ENCODE assay signal across 9 mouse cellular contexts in the genomic region with DNA sequence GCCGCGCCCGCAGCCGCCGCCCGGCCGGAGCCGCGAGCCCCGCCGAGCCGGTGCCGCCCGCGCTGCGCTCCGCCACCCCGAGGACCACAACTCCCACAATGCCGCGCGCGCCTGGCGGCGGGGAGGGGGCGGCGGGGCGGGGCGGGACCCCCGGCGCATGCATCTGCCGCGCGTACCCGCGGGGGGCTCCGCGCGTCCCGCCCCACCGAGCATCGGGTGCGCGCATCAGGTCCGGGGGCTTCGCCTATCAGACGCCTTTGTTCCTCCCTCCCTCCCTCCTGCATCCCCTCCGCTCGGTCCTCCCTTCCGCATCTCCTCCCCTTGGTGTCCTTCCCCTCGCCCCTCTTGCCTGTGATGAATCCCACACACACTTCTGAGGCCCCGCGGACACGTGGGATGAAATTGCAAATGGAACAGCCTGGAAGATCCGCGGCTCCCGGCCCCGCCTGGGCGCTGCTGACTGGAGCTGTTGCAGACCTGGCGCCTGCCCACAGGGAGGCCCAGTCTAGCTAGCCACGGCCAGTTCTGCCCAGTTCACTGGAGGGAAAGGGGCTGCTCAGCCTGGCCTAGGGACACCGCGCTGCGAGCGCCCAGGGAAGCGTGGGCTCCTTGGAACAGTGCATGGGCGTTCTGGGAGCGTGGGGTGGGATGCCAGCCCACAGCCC. TPM values are rescaled to one million over a fixed set of nuclear protein-coding genes. Genes with fewer than 3 reads are reported as not detected.
DNase-seq lines count a peak whose midpoint lies in the region; ATAC-seq and TF ChIP-seq lines count a peak whose summit lies in the region.
"Had no signal": no experiment of that assay in that cellular context is flagged by ENCODE, and none has a peak within 500 bp of the region (broad histone marks: within the 10 kb centered on the region; RNA-seq: fewer than 3 reads in every experiment).

Gene Asphd2, minus strand, starts transcription at position 88 of the 665 bp plus-strand sequence.

- DNase-seq in lung, embryonic 14.5 days, result peak; percentile 84
- no peak for DNase-seq in lung, postnatal 36 days
- DNase-seq in cerebellum, postnatal 36 days, result peak; percentile 70 to 76
- DNase-seq in frontal cortex, postnatal 36 days (ENCODE audit: low spot score in 2 of 2), result peak; percentile 84 to 90
- DNase-seq in intestine, embryonic 14.5 days (ENCODE audit: low spot score), result peak; percentile 87

- H3K9me3 ChIP-seq in lung, embryonic 14.5 days (ENCODE audit: low read depth, low read length), result no peaks in the 10 kb centered on the region
- H3K9me3 ChIP-seq in intestine, embryonic 14.5 days (ENCODE audit: control insufficient read depth, low read length), result no peaks in the 10 kb centered on the region
- no peaks in the 10 kb centered on the region for H3K9me3 ChIP-seq in limb, embryonic 13.5 days
- H3K9me3 ChIP-seq in neural tube, embryonic 14.5 days (ENCODE audit: control insufficient read depth, low read length), result no peaks in the 10 kb centered on the region

- peaks cover 13% of the 10 kb centered on the region; the same call in 1 of the 2 replicates for H3K27me3 ChIP-seq in lung, embryonic 14.5 days (ENCODE audit: insufficient read depth, low read length)
- H3K27me3 ChIP-seq in intestine, embryonic 14.5 days (replicated peaks; ENCODE audit: control insufficient read depth, insufficient read depth, low read length), result peaks cover 17% of the 10 kb centered on the region
- peaks cover 29% of the 10 kb centered on the region for H3K27me3 ChIP-seq in limb, embryonic 13.5 days
- H3K27me3 ChIP-seq in neural tube, embryonic 14.5 days (ENCODE audit: control insufficient read depth, insufficient read depth, low read length), result no peaks in the 10 kb centered on the region

- peak within 1 kb of the TSS; percentile 60; the same call in 1 of the 2 replicates for H3K27ac ChIP-seq in lung, embryonic 14.5 days (ENCODE audit: low read depth)
- peak within 1 kb of the TSS; percentile 43 for H3K27ac ChIP-seq in intestine, embryonic 14.5 days (ENCODE audit: low read depth)
- H3K27ac ChIP-seq in limb, embryonic 13.5 days, result peak within 1 kb of the TSS; percentile 63; the same call in 1 of the 2 replicates
- H3K27ac ChIP-seq in neural tube, embryonic 14.5 days (ENCODE audit: low read depth, low read length), result peak within 1 kb of the TSS; percentile 71

- under 1% methylated on average over 39 of the region's 67 CpGs for WGBS in lung, embryonic 14.5 days
- WGBS in intestine, embryonic 14.5 days, result 1% methylated on average over 41 of the region's 67 CpGs
- 1% methylated on average over 57 of the region's 67 CpGs for WGBS in limb, embryonic 13.5 days
- under 1% methylated on average over 28 of the region's 67 CpGs for WGBS in neural tube, embryonic 14.5 days

- peak within 1 kb of the TSS; percentile 51 for H3K4me3 ChIP-seq in lung, embryonic 14.5 days (ENCODE audit: low read depth, low read length)
- H3K4me3 ChIP-seq in intestine, embryonic 14.5 days (ENCODE audit: low read depth, low read length), result peak within 1 kb of the TSS; percentile 50
- peak within 1 kb of the TSS; percentile 68 for H3K4me3 ChIP-seq in limb, embryonic 13.5 days
- peak within 1 kb of the TSS; percentile 62 for H3K4me3 ChIP-seq in neural tube, embryonic 14.5 days (ENCODE audit: low read depth, low read length)

- peak within 1 kb of the TSS; percentile 56 for H3K9ac ChIP-seq in lung, embryonic 14.5 days
- H3K9ac ChIP-seq in intestine, embryonic 14.5 days (ENCODE audit: low read length), result peak within 1 kb of the TSS; percentile 52
- H3K9ac ChIP-seq in limb, embryonic 13.5 days, result peak within 1 kb of the TSS; percentile 74
- H3K9ac ChIP-seq in neural tube, embryonic 14.5 days (replicated peaks; ENCODE audit: low read depth, low read length), result peak within 1 kb of the TSS; percentile 83

- peak; percentile 47 for TF ChIP-seq CTCF in lung, embryonic 14.5 days (IDR thresholded peaks at IDR 0.05; ENCODE audit: low read depth)

- peak; percentile 87 for ATAC-seq in lung, embryonic 14.5 days (ENCODE audit: insufficient read depth)
- ATAC-seq in intestine, embryonic 14.5 days (replicated peaks; ENCODE audit: low FRiP score, low TSS enrichment, low read depth), result peak; percentile 86
- peak; percentile 87 for ATAC-seq in limb, embryonic 13.5 days (ENCODE audit: low FRiP score, low read depth)
- ATAC-seq in neural tube, embryonic 14.5 days (ENCODE audit: low read depth), result peak; percentile 90
- ATAC-seq in erythroblast, adult 5-6 weeks (replicated peaks; ENCODE audit: low FRiP score, poor library complexity, severe bottlenecking), result no peak

- peak within 1 kb of the TSS; percentile 75 for H3K4me2 ChIP-seq in lung, embryonic 14.5 days
- peak within 1 kb of the TSS; percentile 50 for H3K4me2 ChIP-seq in intestine, embryonic 14.5 days (ENCODE audit: low read length)
- H3K4me2 ChIP-seq in limb, embryonic 13.5 days (replicated peaks), result peak within 1 kb of the TSS; percentile 79
- H3K4me2 ChIP-seq in neural tube, embryonic 14.5 days (ENCODE audit: low read depth, low read length), result peak within 1 kb of the TSS; percentile 68

- no peaks in the 10 kb centered on the region for H3K36me3 ChIP-seq in lung, embryonic 14.5 days (ENCODE audit: insufficient read depth)
- H3K36me3 ChIP-seq in intestine, embryonic 14.5 days (ENCODE audit: control insufficient read depth, insufficient read depth, low read length), result no peaks in the 10 kb centered on the region
- peaks cover 14% of the 10 kb centered on the region for H3K36me3 ChIP-seq in limb, embryonic 13.5 days
- peaks cover 10% of the 10 kb centered on the region for H3K36me3 ChIP-seq in neural tube, embryonic 14.5 days (ENCODE audit: control insufficient read depth, insufficient read depth, low read length)

- H3K4me1 ChIP-seq in lung, embryonic 14.5 days (ENCODE audit: insufficient read depth), result no peaks in the 10 kb centered on the region
- peaks cover 4% of the 10 kb centered on the region; the same call in 1 of the 2 replicates for H3K4me1 ChIP-seq in intestine, embryonic 14.5 days (replicated peaks; ENCODE audit: control insufficient read depth, insufficient read depth, low read length)
- H3K4me1 ChIP-seq in limb, embryonic 13.5 days, result peaks cover 11% of the 10 kb centered on the region
- peaks cover 9% of the 10 kb centered on the region for H3K4me1 ChIP-seq in neural tube, embryonic 14.5 days (ENCODE audit: control insufficient read depth, insufficient read depth, low read length)

RNA-seq across cellular contexts. Expression of gene Asphd2, which starts in this region (rescaled TPM):
- polyA plus RNA-seq in lung, embryonic 14.5 days (2014; fragmentation: Nextera tagmentation; extraction: Ambion mirVana), result 5.6 and 8.0 TPM in 2 replicates
- polyA plus RNA-seq in intestine, embryonic 14.5 days (2014; fragmentation: Nextera tagmentation; extraction: Ambion mirVana), result 5.8 and 9.3 TPM in 2 replicates
- polyA plus RNA-seq in limb, embryonic 13.5 days (2015; fragmentation: Nextera tagmentation; extraction: Ambion mirVana), result 19.1 and 23.7 TPM in 2 replicates
- 49.5 and 58.7 TPM in 2 replicates for polyA plus RNA-seq in neural tube, embryonic 14.5 days (2014; fragmentation: Nextera tagmentation; extraction: Ambion mirVana)
- total RNA-seq in erythroblast, adult 5-6 weeks (2015; ENCODE audit: low replicate concordance), result not detected in 2 replicates
- total RNA-seq in erythroblast, adult 5-6 weeks (2017; ENCODE audit: low replicate concordance), result not detected in 2 replicates
- total RNA-seq: neutrophil, adult 5-6 weeks had no signal
